Mouse (Mus musculus) ovary, postnatal 14 days (tissue): Measurements from ENCODE around the gene Sox2.

Source experiments
- DNase-seq: peaks from one replicate; pipeline ENCODE4 v3.0.0; 2022; ENCODE audit warnings: low spot score

Sox2 gene

DNA sequence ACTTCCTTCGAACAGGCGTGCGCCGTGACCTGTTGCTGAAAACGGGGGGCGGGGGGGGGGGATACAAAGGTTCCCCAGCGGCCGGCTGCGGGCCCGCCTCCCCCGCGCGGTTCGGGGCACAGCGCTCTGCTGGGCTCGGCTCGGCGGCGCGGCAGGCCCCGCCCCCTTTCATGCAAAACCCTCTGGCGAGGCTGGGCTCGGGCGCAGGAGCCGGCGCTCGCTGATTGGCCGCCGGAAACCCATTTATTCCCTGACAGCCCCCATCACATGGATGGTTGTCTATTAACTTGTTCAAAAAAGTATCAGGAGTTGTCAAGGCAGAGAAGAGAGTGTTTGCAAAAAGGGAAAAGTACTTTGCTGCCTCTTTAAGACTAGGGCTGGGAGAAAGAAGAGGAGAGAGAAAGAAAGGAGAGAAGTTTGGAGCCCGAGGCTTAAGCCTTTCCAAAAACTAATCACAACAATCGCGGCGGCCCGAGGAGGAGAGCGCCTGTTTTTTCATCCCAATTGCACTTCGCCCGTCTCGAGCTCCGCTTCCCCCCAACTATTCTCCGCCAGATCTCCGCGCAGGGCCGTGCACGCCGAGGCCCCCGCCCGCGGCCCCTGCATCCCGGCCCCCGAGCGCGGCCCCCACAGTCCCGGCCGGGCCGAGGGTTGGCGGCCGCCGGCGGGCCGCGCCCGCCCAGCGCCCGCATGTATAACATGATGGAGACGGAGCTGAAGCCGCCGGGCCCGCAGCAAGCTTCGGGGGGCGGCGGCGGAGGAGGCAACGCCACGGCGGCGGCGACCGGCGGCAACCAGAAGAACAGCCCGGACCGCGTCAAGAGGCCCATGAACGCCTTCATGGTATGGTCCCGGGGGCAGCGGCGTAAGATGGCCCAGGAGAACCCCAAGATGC lies at the start of gene Sox2:
Gene Sox2 (plus strand): TSS at position 680 of the 895 bp plus-strand sequence.
- no peak for DNase-seq

- DNase-seq, result no peak
These were observed 49.1 kb upstream of the Sox2 start for GRCm38 (mm10) chr3:34601116-34601515.

DNA sequence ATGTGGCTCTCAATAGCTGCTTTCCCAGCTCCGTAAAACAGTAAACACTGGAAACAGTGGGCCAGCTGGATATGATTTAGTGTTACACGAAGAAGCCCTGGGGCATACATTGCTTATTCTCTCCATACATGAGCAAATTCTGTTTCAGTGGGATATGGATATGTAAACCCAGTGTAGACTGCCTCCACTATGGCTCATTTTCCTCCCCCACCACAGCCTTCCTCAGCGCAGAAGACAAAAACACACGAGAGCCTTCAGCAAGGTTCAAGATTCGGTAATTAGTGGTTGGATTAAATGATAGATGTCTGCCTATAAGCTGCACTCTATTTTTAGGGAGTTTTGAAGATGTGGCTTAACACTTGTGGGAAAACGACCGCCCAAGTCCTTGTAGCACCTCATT lies 36.1 kb upstream of the Sox2 start:
- no peak for DNase-seq

DNA sequence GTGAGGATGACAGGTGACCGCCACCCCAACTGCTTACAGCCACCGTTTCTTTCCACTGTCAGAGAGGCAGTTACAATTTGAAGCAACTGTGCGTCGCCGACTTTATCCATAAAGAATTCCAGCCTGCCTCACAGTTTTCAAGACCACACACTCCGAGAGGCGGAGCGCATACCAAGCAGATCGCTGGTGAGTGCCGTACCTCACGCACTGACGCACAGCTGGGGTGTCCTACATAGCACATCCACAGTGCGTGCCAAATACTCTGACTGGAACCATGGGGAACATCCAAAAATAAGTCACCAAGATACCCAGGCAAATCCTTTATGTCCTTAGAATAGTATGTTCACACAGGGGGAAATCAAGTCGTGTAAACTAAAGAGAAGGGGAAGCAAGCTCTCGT lies 34.7 kb upstream of the Sox2 start:
- DNase-seq, result no peak

- no peak for DNase-seq
These were observed 31.3 kb upstream of the Sox2 start for GRCm38 (mm10) chr3:34618934-34619333.

DNA sequence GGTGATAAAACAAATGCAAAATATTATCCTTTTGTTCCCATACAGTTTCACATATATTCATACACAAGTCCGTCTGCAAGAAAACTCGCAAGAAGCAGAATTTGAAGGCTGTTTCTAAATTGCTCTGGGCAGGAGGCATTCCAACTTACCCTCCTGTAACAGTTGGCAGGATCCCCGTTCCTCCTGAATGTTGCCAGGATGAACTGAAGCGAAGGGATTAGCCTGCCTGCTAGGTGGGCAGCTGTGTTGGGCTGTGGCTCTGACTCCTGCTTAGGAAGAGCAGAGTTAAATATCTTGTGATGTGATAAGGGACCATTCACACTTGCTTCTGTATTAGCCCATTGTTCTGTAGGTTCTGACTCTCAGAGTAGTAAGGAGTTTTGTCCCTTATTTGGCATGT lies 30.1 kb upstream of the Sox2 start:
- DNase-seq, result no peak

DNA sequence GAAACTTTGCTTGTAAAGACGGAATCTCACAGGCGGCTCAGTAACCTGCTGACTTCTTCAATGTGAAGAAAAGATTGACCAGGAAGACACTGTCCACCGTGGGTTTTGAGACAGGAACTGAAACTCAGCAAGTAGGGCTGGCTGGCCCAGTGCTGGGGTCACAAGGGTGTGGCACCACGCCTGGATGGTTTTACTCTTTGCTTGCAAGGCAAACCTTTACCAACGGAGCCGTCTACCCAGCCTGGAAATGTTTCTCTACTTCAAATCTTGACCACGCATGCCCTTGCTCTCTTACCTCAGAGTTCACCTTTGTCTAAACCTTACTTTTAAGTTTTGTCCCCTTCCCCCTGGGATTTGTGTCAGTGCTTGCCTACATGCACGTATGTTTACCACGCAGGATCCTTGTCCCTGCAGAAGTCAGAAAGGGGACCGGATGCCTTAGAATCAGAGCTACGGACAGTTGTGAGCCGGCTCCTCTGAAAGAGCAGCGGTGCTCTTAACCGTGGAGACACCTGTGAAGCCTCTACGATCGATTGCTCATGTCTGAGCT lies 25.4 kb upstream of the Sox2 start:
- DNase-seq, result no peak

GRCm38 (mm10) chr3:34626521-34626920 lies 23.7 kb upstream of the Sox2 start:
- no peak for DNase-seq

- no peak for DNase-seq
These were observed 20.2 kb upstream of the Sox2 start for GRCm38 (mm10) chr3:34630031-34630430.

DNA sequence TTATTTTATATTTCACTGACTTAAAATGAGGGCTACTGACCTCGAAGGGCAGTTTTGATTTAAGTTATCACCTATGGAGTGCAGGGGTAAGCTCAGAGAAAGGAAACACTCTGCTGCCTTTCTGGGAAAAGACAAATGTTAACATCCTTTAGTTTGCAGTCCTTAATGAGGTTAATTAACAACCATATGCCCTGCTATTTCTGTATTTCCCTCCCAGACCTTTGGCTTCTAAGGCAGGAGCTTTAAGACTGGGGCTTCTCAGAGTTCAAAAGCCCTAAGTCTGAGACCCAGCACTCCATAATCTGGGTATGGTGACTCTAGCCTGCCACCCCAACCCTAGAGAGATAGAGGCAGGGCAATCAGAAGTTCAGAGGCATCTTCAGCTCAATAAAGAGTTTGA lies 19.5 kb upstream of the Sox2 start:
- no peak for DNase-seq

DNA sequence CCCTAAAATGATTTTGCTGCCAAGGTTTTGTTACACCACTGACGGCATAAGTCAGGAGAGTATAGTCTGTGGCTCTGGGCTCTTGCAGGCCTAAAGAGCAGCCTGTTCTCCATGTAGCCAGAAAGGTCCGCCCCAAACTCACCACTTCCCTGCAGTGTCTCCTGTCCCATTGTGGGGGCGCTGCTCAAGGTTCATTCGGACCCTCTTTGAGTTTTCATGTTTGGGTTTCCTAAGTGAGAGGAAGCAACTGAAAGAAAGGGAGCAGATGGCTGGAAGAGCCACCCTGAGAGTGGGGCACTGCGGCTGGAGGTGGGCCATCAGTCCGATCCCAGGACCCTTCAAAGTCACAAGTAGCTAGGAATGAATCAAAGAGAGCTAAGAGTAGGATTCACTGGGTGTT lies 13.2 kb upstream of the Sox2 start:
- no peak for DNase-seq

- no peak for DNase-seq
These were observed 12.7 kb upstream of the Sox2 start for GRCm38 (mm10) chr3:34637481-34637880.

GRCm38 (mm10) chr3:34637926-34638325 lies 12.3 kb upstream of the Sox2 start:
- no peak for DNase-seq

DNA sequence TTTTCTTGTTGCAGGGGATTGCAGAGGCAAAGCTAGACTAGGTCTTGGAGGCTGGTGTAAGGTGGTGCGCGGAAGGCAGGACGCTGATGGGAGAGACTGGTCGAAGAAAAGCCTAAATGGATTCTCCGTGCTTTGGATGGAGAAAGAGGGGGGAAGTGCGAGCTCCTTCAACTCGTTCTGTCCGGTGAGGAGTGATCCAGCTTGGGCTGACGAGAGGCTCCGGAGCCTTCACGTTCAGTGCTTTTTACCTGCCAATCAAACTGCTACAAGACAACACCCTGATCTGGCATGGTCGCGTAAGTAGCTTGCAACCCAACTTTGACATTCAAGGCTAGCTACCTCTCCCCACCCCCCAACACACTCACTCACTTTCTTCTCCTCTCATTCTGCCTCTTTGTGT lies 11.9 kb upstream of the Sox2 start:
- DNase-seq, result no peak

DNA sequence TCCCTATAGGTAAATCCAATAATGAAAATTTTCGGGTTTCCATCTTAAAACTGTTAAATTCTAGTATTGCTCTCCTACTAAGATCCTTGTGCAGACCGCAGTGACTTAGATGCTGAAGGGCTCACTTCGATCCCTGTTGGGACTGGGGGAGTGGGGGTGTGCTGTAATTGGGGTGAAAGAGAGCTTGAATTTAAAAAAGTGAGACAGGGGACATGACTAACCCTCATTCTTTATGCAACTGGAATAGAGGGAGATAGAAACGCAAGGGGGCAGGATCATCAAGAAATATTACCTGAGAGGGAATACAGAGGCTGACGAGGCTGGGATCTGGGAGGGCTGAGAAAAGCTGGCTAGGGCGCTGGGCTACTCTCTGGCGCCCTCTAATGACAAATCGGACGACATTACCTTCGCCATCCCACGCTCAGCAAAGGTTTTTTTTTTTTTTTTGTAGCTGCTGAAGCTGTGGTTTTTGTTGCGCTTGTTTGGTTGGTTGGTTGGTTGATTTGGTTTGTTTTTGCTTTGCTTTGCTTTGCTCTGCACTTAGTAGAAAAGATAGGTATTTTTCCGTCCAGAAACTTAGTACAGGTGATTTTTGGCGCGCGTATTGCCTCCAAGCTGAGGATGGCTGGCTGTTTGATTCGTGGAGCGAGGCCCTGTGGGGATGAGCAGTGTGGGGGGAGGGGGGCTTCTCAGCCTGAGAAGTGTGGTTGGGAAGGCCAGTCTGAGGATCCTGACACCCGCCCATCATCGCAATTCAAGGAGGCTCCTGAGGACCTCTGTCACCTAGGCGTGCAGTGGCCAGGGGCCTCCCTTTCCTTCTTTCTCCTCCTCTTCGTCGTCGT lies 11.0 kb upstream of the Sox2 start:
- no peak for DNase-seq

DNA sequence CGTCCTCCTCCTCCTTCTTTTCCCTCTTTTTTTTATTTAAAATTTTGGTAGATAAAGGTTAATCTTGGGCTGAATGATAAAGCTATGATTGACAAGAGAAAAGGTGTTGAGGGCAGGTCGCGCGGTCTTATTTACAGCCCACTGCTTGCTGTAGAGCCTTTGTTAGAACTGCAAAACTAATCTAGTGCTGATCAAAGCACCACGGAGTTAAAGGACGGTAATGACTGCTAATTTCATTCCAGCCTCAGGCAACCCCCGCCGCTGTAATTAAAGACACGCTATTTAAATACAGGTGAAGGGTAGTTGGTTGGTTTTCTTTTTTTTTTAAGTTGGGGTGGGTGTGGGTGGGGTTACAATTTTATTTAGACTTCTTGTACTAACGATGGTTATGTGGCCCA lies 10.3 kb upstream of the Sox2 start:
- DNase-seq, result no peak

- no peak for DNase-seq
These were observed 9.9 kb upstream of the Sox2 start for GRCm38 (mm10) chr3:34640276-34640675.

GRCm38 (mm10) chr3:34640690-34641600 lies 9.3 kb upstream of the Sox2 start:
- no peak for DNase-seq

- no peak for DNase-seq
These were observed 8.3 kb upstream of the Sox2 start for GRCm38 (mm10) chr3:34641756-34642497.

DNA sequence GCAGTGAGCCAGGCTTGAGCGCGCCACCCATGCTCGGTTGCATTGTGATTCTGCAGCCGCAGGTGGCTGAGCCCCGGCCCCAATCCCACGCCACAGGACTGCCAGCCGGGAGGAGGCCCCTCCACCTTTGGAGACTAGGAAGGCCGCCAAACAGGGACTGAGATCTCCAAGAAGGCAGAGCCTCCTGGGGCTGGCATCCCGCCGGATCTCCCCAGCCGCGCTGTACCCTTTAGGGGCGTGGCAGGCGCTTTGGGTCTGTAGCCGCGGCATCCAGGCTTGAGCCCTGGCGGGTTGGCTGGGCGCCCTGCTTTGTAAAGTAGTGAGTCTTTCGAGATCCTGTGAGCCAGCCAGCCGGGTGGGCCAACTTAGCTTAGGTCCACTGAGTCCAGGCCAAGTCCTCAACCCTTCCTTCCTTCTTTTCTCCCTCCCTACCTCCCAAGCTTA lies 7.7 kb upstream of the Sox2 start:
- DNase-seq, result no peak

DNA sequence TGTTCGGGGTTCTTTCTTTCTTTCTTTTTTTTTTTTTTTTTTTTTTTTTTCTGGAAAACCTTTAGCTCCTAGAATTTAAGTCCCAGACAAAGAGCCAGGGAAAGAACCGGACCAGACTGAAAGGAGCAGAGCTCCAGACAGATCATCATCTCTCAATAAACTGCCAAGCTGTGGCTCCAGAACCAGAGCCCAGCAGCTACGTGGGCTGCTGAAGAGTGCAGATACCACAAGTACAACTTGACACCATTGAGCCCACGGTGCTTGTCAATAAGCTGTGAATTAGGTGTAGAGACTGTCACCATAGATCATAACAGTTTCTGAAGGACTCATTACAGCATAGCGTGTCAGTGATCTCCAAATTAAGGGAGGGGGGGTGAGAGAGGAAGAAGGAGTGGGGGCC lies 7.1 kb upstream of the Sox2 start:
- DNase-seq, result no peak
